Mouse (Mus musculus) adrenal gland, adult 8-10 months (tissue): ENCODE measurements at regions not wholly inside any gene's neighbourhood (a gene's known extent, or its start where the extent isn't known, plus 50 kb on each side); places are given as distances from the start of the nearest gene placed in this dataset.

Experiments used
- DNase-seq: peaks from one replicate; pipeline ENCODE4 v3.0.0; 2022

GRCm38 (mm10) chr5:74882563-74882962 lies 162.0 kb downstream of the Chic2 start:
- no peak for DNase-seq

- DNase-seq: no peak
Observed at GRCm38 (mm10) chr5:74880669-74881226, 163.8 kb downstream of the Chic2 start.

- DNase-seq: no peak
Observed at GRCm38 (mm10) chr5:74880048-74880437, 164.5 kb downstream of the Chic2 start.

GRCm38 (mm10) chr5:74879098-74880047 lies 165.2 kb downstream of the Chic2 start:
- no peak for DNase-seq

- DNase-seq: no peak
Observed at GRCm38 (mm10) chr5:74877595-74877994, 167.0 kb downstream of the Chic2 start.

- DNase-seq: no peak
Observed at GRCm38 (mm10) chr5:74877185-74877584, 167.4 kb downstream of the Chic2 start.

GRCm38 (mm10) chr5:74874691-74875090 lies 169.9 kb downstream of the Chic2 start:
- DNase-seq: peak; percentile 27

GRCm38 (mm10) chr5:74870615-74871014 lies 167.9 kb upstream of the Lnx1 start:
- no peak for DNase-seq

GRCm38 (mm10) chr5:74867113-74867785 lies 164.5 kb upstream of the Lnx1 start:
- DNase-seq: no peak

GRCm38 (mm10) chr5:74866697-74867096 lies 164.0 kb upstream of the Lnx1 start:
- DNase-seq: no peak

GRCm38 (mm10) chr5:74865446-74865845 lies 162.7 kb upstream of the Lnx1 start:
- no peak for DNase-seq

- no peak for DNase-seq
Observed at GRCm38 (mm10) chr5:74864540-74865157, 161.9 kb upstream of the Lnx1 start.

GRCm38 (mm10) chr5:74861297-74861696 lies 158.6 kb upstream of the Lnx1 start:
- DNase-seq: no peak

- DNase-seq: no peak
Observed at GRCm38 (mm10) chr5:74857861-74858260, 155.1 kb upstream of the Lnx1 start.

GRCm38 (mm10) chr5:74857161-74857560 lies 154.4 kb upstream of the Lnx1 start:
- DNase-seq: no peak

- DNase-seq: no peak
Observed at GRCm38 (mm10) chr5:74847824-74848223, 145.1 kb upstream of the Lnx1 start.

GRCm38 (mm10) chr5:74846674-74847073 lies 144.0 kb upstream of the Lnx1 start:
- DNase-seq: no peak

GRCm38 (mm10) chr5:74834401-74834800 lies 131.7 kb upstream of the Lnx1 start:
- DNase-seq: peak; percentile 12

- DNase-seq: no peak
Observed at GRCm38 (mm10) chr5:74833887-74834286, 131.2 kb upstream of the Lnx1 start.

GRCm38 (mm10) chr5:74832011-74832410 lies 129.3 kb upstream of the Lnx1 start:
- no peak for DNase-seq

- DNase-seq: peak; percentile 41
Observed at GRCm38 (mm10) chr5:74830646-74831045, 127.9 kb upstream of the Lnx1 start.

- DNase-seq: no peak
Observed at GRCm38 (mm10) chr5:74829003-74829402, 126.3 kb upstream of the Lnx1 start.

GRCm38 (mm10) chr5:74827944-74828343 lies 125.2 kb upstream of the Lnx1 start:
- DNase-seq: no peak
